Mouse (Mus musculus) E14TG2a.4 (cell line): ENCODE results near the gene AU040320.

Experiments used
- CTCF ChIP-seq: conservative IDR thresholded peaks from 2 replicates; pipeline ENCODE4 v1.5.1; 2014; ENCODE audit warnings: low read length
- POU5F1 ChIP-seq: IDR thresholded peaks from 2 replicates; pipeline ENCODE4 v1.6.1; 2014; ENCODE audit warnings: low read length, borderline replicate concordance

DNA sequence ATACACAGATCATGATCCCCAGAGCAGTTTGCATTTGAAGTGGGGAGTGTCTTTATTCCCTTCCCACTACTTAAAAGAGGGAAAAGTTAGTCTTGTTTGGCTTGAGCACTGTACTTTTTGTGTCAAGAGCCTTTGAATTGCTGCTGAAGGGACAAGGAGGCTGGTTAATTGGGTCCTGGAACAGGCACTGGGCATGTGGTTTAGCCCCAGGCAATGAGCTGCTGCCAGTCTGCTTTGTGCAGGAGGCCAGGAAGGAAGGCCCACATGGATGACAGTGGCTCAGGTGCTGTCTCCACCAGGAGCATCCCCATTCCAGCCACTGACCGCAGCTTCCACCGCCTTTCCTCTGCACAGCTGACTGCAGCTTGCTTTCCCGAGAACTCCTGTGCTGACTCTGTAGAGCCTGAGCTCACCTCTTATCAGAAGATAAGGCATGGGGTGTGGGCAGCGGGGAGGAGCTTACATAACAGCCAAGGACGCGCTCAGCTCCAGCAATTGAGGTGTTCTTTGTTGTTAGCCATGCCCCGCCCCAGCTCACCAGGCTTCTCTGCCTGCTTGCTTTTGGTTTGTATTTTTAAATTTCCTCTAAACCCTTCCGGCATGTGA, 50.0 kb downstream of the AU040320 start:
- TF ChIP-seq CTCF = no peak
- TF ChIP-seq POU5F1 = no peak
